Mouse (Mus musculus): ENCODE measurements around the gene D10Wsu102e. TPM values are rescaled to one million over a fixed set of nuclear protein-coding genes. Genes with fewer than 3 reads are reported as not detected.
"Not testable (repeated sequence)": the region's sequence is repeated elsewhere in the genome, so short reads cannot be mapped to it uniquely, and the experiment has no call there.

D10Wsu102e gene
- polyA plus RNA-seq, 1 experiment = 0.11 TPM

DNA sequence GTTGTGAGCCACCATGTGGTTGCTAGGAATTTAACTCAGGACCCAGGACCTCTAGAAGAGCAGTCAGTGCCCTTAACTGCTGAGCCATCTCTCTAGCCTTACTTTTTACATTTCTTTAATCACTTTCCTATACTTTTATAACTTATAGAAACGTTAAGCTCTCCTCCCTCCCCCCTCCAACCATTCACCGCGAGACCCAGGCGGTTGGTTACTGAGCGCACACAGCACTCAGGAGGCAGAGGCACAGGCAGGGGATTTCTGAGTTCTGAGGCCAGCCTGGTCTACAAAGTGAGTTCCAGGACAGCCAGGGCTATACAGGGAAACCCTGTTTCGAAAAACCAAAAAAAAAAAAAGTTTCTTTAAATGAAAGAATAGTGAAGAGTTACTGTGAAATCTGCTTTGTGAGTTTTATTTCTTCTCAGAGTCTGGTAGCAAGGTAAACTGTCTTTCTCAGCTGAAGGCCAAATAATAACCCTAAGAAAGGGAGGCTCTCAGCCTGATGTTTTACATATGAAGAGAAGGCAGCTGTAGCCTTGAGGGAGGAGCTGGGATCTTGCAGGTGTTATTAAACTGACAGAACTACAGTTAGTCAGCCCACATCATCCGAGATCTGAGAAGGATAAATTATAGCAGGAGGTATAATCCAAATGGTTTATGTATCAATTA, 14.2 kb upstream of the D10Wsu102e start:
- Histone ChIP-seq H3K27me3 (ENCODE audit: control insufficient read depth, insufficient read depth, low read length) (no peaks in the 10 kb centered on the region), H3K4me1 (ENCODE audit: control insufficient read depth, insufficient read depth, insufficient read length, low read length) (peaks cover 6% of the 10 kb centered on the region; the same call in 1 of the 2 replicates), H3K4me3 (ENCODE audit: low read depth, low read length) (no peak overlapping the region), H3K27ac (ENCODE audit: insufficient read depth, low read depth, low read length) (no peak overlapping the region), H3K36me3 (ENCODE audit: control insufficient read depth, insufficient read depth, low read length) (no peaks in the 10 kb centered on the region)
- WGBS = 73% methylated on average over 7 of the region's 7 CpGs
- TF ChIP-seq CTCF (IDR thresholded peaks at IDR 0.05; ENCODE audit: extremely low read depth, insufficient read length, insufficient replicate concordance, low read depth, low read length) = no peak
- no peak for TF ChIP-seq POLR2A (IDR thresholded peaks at IDR 0.05; ENCODE audit: low read depth, low read length)

DNA sequence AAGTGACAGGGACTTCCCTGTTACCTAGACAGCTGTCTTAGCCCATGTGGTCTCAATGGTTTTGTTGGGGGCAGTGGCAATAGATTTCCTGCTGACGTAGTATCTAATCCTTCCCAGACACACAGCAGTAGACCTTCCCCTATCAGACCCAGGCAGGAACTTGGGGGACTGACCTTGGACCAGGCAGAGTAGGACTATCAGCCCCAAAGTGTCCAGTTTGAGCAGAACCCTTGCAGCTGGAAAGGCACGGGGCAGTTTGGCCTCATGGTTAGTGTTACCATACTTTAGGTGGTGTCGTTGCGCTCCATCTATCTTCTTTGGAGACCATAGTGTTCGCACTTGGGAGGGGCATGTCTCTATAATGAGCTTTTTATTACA, 13.7 kb upstream of the D10Wsu102e start:
- Histone ChIP-seq H3K27ac (ENCODE audit: insufficient read depth, low read depth, low read length) (no peak overlapping the region), H3K4me3 (ENCODE audit: low read depth, low read length) (no peak overlapping the region), H3K36me3 (ENCODE audit: control insufficient read depth, insufficient read depth, low read length) (no peaks in the 10 kb centered on the region), H3K27me3 (ENCODE audit: control insufficient read depth, insufficient read depth, low read length) (no peaks in the 10 kb centered on the region), H3K4me1 (ENCODE audit: control insufficient read depth, insufficient read depth, insufficient read length, low read length) (peaks cover 6% of the 10 kb centered on the region; the same call in 1 of the 2 replicates)
- WGBS = 93% methylated on average over 5 of the region's 5 CpGs
- TF ChIP-seq CTCF (IDR thresholded peaks at IDR 0.05; ENCODE audit: extremely low read depth, insufficient read length, insufficient replicate concordance, low read depth, low read length) (no peak), POLR2A (IDR thresholded peaks at IDR 0.05; ENCODE audit: low read depth, low read length) (no peak)

DNA sequence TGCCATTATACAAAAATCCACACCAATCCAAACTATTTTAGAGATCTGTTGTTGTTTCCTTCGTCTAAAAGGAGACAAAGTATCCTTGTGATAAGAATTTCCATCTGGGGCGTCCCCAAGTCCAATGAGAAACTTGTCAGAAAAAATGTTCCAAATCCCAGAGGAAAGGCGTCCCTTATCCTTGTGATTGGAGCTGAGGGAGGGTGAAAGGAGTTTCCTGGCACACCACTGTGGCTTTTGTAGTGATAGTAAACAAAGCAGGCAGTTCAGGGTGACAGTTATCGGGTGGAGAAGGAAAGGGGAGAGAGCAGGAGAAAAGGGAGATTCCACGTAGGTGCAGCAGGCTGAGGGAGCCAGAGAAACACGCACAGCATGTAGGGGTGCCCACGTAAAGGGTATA, 12.5 kb upstream of the D10Wsu102e start:
- Histone ChIP-seq H3K4me3 (ENCODE audit: low read depth, low read length) (no peak overlapping the region), H3K4me1 (ENCODE audit: control insufficient read depth, insufficient read depth, insufficient read length, low read length) (peaks cover 6% of the 10 kb centered on the region; the same call in 1 of the 2 replicates), H3K27me3 (ENCODE audit: control insufficient read depth, insufficient read depth, low read length) (no peaks in the 10 kb centered on the region), H3K27ac (ENCODE audit: insufficient read depth, low read depth, low read length) (no peak overlapping the region), H3K36me3 (ENCODE audit: control insufficient read depth, insufficient read depth, low read length) (no peaks in the 10 kb centered on the region)
- TF ChIP-seq POLR2A (IDR thresholded peaks at IDR 0.05; ENCODE audit: low read depth, low read length) (no peak), CTCF (IDR thresholded peaks at IDR 0.05; ENCODE audit: extremely low read depth, insufficient read length, insufficient replicate concordance, low read depth, low read length) (no peak)
- 26% methylated on average over 7 of the region's 7 CpGs for WGBS

DNA sequence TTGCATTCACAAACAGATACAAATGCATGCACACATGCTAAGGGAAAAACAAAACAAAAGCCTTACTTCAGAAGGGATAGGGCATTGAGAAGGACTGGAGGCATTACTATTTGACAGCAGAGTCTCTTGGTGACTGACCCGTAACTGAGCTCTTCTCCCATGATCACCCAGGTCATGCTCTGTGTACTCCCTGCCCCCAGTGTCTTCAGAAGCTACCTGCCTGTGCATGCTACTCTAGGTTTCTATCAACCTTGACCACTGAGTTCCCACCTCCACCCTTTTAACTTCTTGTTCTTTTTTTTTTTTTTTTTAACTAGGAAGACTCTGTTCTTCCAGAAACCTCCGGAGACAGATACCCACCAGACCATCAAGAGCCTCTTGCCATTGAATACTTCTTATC, 9.3 kb upstream of the D10Wsu102e start:
- H3K27me3 ChIP-seq (ENCODE audit: control insufficient read depth, insufficient read depth, low read length) = no peaks in the 10 kb centered on the region
- H3K4me1 ChIP-seq (ENCODE audit: control insufficient read depth, insufficient read depth, insufficient read length, low read length) = no peaks in the 10 kb centered on the region
- H3K27ac ChIP-seq (ENCODE audit: insufficient read depth, low read depth, low read length) = no peak overlapping the region
- no peaks in the 10 kb centered on the region for H3K36me3 ChIP-seq (ENCODE audit: control insufficient read depth, insufficient read depth, low read length)
- H3K4me3 ChIP-seq (ENCODE audit: low read depth, low read length) = no peak overlapping the region
- TF ChIP-seq POLR2A (IDR thresholded peaks at IDR 0.05; ENCODE audit: low read depth, low read length) = no peak
- TF ChIP-seq CTCF (IDR thresholded peaks at IDR 0.05; ENCODE audit: extremely low read depth, insufficient read length, insufficient replicate concordance, low read depth, low read length) = no peak
- WGBS = 86% methylated on average over 2 of the region's 2 CpGs

DNA sequence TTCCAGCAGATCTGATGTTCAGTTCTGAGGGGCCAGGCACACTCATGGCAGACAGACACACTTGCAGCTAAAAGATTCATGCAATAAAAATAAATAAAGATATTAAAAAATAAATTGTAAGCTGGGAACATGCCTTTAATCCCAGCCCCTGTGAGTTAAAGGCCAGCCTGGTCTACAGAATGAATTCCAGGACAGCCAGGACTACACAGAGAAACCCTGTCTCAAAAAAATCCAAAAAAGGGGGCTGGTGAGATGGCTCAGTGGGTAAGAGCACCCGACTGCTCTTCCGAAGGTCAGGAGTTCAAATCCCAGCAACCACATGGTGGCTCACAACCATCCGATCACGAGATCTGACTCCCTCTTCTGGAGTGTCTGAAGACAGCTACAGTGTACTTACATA, 8.2 kb upstream of the D10Wsu102e start:
- not testable (repeated sequence) for H3K4me3 ChIP-seq (ENCODE audit: low read depth, low read length); H3K27ac ChIP-seq (ENCODE audit: insufficient read depth, low read depth, low read length); H3K27me3 ChIP-seq (ENCODE audit: control insufficient read depth, insufficient read depth, low read length); H3K36me3 ChIP-seq (ENCODE audit: control insufficient read depth, insufficient read depth, low read length); H3K4me1 ChIP-seq (ENCODE audit: control insufficient read depth, insufficient read depth, insufficient read length, low read length)
- WGBS = 79% methylated on average over 4 of the region's 4 CpGs

DNA sequence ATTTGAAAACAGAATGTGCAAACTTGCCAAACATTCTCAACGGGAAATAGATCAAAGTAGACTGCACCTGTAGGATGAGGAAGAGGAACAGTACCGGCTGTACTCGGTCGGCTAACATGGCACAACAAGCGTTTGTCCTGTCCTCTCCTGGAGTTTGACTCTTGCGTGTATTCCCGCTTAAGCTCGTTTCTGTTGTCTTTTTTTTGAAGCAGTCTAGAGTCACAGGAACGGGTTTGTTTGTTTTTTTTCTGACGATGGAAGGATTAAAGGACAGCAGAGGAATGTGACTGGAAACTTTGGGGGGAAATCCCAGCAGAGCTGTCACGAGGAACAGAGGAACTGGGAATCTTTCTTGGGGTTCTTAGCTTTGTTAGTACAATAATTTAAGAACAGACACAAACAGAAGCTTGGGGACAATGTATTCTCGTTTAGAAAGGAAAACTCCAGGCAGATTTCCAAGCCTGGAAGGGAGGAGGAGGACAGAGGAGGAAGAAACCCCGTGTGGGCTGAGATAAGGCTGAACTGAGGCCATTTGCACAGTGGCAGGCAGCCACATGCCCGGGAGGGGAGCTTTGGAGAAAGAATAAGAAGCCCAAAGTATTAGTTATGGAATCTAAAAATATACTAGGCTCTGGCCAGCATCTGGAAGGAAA, 6.2 kb upstream of the D10Wsu102e start:
- H3K27ac ChIP-seq (ENCODE audit: insufficient read depth, low read depth, low read length) = no peak overlapping the region
- TF ChIP-seq CTCF (IDR thresholded peaks at IDR 0.05; ENCODE audit: extremely low read depth, insufficient read length, insufficient replicate concordance, low read depth, low read length) (no peak), POLR2A (IDR thresholded peaks at IDR 0.05; ENCODE audit: low read depth, low read length) (no peak)
- no peak overlapping the region for H3K4me3 ChIP-seq (ENCODE audit: low read depth, low read length)
- H3K4me1 ChIP-seq (ENCODE audit: control insufficient read depth, insufficient read depth, insufficient read length, low read length) = no peaks in the 10 kb centered on the region
- no peaks in the 10 kb centered on the region for H3K36me3 ChIP-seq (ENCODE audit: control insufficient read depth, insufficient read depth, low read length)
- WGBS = 9% methylated on average over 14 of the region's 14 CpGs
- H3K27me3 ChIP-seq (ENCODE audit: control insufficient read depth, insufficient read depth, low read length) = no peaks in the 10 kb centered on the region

DNA sequence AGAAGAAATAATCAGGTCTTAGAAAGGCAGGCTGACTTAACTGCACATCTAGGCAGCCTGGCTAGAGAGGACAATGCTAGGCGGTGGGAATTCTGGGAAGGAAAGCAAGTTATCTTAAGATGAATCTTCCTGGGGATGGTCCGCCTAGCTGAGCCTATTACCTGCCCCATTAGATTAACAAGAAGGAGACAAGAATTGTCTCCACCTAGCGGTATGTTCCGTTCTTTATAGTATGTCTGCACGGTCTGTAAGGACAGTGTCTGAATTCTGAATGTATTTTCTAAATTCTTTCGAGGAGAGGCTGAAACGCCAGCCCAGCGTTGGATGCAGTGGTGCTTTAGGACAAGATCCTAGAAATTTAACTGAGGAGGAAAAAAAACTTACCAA, 5.7 kb upstream of the D10Wsu102e start:
- TF ChIP-seq CTCF (IDR thresholded peaks at IDR 0.05; ENCODE audit: extremely low read depth, insufficient read length, insufficient replicate concordance, low read depth, low read length) (no peak), POLR2A (IDR thresholded peaks at IDR 0.05; ENCODE audit: low read depth, low read length) (no peak)
- H3K4me3 ChIP-seq (ENCODE audit: low read depth, low read length) = no peak overlapping the region
- no peaks in the 10 kb centered on the region for H3K27me3 ChIP-seq (ENCODE audit: control insufficient read depth, insufficient read depth, low read length)
- WGBS = 50% methylated on average over 8 of the region's 8 CpGs
- H3K36me3 ChIP-seq (ENCODE audit: control insufficient read depth, insufficient read depth, low read length) = no peaks in the 10 kb centered on the region
- H3K4me1 ChIP-seq (ENCODE audit: control insufficient read depth, insufficient read depth, insufficient read length, low read length) = no peaks in the 10 kb centered on the region
- H3K27ac ChIP-seq (ENCODE audit: insufficient read depth, low read depth, low read length) = no peak overlapping the region
